Mouse (Mus musculus): ENCODE measurements around the gene Gbp6. TPM values are rescaled to one million over a fixed set of nuclear protein-coding genes. Genes with fewer than 3 reads are reported as not detected.
"Not testable (repeated sequence)": the region's sequence is repeated elsewhere in the genome, so short reads cannot be mapped to it uniquely, and the experiment has no call there.

Gbp6 gene
- 2.4 and 3.4 TPM in 2 replicates for polyA plus RNA-seq (2016; fragmentation: Nextera tagmentation; extraction: Ambion mirVana)

DNA sequence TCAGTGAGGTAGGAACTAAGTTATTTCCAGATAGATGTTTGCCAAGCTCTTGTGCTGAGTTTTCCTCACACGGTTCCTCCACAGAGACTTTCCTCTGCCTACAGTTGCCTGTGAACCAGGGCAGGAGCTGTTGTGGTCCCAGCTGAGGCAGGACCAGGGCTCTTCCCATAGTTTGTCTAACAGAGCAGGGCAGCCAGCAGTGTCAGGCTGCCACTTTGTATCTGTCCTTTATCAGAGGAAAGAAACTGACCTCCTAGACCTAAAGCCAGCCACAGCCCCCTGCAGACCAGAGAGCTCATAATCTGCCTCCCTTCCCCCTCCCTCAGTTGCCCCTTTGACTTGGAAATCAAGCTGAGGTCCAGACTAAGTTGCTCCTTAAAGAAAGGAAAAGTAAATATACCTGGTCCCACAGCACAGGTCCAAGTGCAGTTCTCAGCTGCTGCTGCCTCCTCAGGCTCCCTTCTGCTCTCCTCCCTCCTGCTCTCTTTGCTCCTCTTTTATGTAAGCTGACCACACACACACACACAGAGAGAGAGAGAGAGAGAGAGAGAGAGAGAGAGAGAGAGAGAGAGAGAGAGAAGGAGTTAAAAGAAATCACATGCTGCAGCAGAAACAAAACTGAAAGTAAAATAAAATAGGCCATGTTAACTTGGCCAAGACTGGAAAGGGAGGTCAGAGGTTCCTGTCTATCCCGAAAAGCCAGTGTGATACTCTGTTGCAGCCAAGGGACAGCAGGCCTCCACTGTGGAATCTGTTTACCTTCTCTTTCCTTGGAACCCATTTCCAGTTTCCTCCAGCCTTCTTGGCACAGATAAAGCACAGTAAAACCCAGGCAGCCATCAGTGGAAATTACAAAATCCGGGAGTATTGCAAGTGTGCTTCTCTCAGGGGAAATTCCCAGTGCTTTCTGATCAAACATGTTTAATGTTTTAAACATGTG, at the start of gene Gbp6, which contains the start of gene Gm43302:
TSS of gene Gbp6 (minus strand) at position 473 of the 940 bp plus-strand sequence.
TSS of gene Gm43302 (minus strand) at position 470 of the 940 bp plus-strand sequence.
- H3K4me1 ChIP-seq; DNase-seq (ENCODE audit: low spot score); H3K4me3 ChIP-seq; H3K9me3 ChIP-seq; H3K27me3 ChIP-seq (ENCODE audit: insufficient read depth, poor library complexity, severe bottlenecking); H3K36me3 ChIP-seq: not testable (repeated sequence)
- WGBS: 47% methylated on average over 3 of the region's 3 CpGs
- H3K27ac ChIP-seq: peak within 1 kb of the TSS; percentile 67

DNA sequence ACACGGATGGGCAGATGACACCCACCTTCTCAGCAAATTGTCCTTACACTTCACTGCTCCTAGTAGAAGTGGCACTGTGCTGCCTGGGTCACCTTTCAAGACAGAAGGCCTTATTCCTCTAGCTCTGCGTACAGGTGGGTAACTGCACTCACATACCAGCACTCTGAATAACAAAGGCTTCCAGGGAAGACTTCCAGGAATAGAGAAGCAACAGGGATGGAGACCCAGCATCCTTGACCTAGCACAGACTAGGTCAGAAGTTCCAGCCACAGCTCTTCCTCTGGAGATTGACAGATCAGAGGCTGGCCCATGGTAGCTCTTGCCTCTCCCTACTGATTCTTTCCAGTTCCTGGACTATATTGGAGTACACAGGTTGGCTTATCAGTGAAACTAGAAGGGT, 47.8 kb upstream of the Gbp6 start:
- no peak for DNase-seq (ENCODE audit: low spot score)
- 77% methylated on average over 2 of the region's 2 CpGs for WGBS

DNA sequence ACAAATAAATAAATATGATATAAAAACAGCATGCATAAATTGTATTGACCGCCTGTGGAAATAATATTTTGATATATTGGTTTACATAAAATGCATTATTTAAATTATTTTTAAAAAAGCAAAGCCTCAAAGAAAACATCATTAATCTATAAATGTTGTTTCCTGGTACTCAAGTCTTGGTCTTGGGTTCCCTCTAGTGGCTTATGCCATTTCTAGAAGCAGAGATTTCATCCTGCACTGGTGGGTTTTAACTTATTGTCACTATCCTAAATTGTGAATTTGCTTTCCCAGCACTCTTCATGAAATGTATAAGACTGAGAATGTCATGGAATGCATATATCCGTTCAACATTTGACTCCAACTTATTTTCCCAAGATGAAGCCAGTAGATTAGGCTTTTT, 29.0 kb upstream of the Gbp6 start:
- H3K9me3 ChIP-seq: no peaks in the 10 kb centered on the region
- no peaks in the 10 kb centered on the region for H3K36me3 ChIP-seq
- no peak overlapping the region for H3K27ac ChIP-seq
- no peak for DNase-seq (ENCODE audit: low spot score)
- no peaks in the 10 kb centered on the region for H3K27me3 ChIP-seq (ENCODE audit: insufficient read depth, poor library complexity, severe bottlenecking)
- H3K4me1 ChIP-seq: no peaks in the 10 kb centered on the region
- no peak overlapping the region for H3K4me3 ChIP-seq
- WGBS: 60% methylated on average over 2 of the region's 2 CpGs

More for the DNA sequence above, 47.8 kb upstream of the Gbp6 start:
- Histone ChIP-seq H3K4me3 (no peak overlapping the region), H3K27ac (no peak overlapping the region), H3K9me3 (no peaks in the 10 kb centered on the region), H3K36me3 (no peaks in the 10 kb centered on the region), H3K4me1 (peaks cover 4% of the 10 kb centered on the region; the same call in 1 of the 2 replicates), H3K27me3 (ENCODE audit: insufficient read depth, poor library complexity, severe bottlenecking) (no peaks in the 10 kb centered on the region)

DNA sequence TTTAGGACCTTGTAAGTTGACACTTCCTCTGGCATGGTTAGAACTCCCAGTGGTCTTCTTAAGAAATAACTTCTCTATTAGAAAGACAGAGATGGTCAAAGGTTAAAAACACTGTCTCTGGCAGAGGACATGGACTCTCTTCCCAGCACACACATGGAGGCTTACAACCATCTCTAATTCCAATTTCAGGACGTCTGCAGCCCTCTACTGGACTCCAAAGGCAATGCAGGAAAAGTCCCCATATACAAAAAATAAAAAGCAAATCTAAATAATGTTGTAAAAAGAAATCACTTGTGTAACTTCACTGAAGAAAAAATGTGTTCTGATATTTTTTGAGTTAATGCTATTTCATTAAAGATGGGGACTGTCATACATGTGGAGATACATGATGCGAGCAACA, 17.4 kb upstream of the Gbp6 start:
- no peaks in the 10 kb centered on the region for H3K36me3 ChIP-seq
- no peak for DNase-seq (ENCODE audit: low spot score)
- H3K27me3 ChIP-seq (ENCODE audit: insufficient read depth, poor library complexity, severe bottlenecking): no peaks in the 10 kb centered on the region
- 70% methylated on average over 2 of the region's 2 CpGs for WGBS
- no peak overlapping the region for H3K27ac ChIP-seq
- H3K4me3 ChIP-seq: no peak overlapping the region
- no peaks in the 10 kb centered on the region for H3K4me1 ChIP-seq
- H3K9me3 ChIP-seq: peaks cover 4% of the 10 kb centered on the region; the same call in 1 of the 2 replicates

DNA sequence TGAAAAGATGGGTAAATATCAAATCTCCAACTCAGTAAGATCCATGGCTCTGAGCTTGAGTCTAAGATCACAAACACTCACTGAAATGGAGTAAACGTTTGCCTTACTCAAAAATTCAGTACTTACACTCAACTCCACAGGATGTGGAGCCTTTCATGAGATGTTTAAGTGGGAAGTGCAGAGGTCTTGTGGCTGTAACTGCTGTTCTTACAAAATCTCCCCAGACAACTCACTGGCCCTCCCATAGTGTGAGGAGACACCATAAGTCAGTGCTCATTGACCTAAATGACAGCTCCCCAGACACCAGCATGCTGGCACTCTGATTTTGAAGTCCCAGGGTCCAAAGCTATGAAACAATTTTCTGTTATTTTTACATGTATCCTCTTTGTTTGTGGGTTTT, 15.7 kb upstream of the Gbp6 start:
- not testable (repeated sequence) for H3K36me3 ChIP-seq; H3K4me3 ChIP-seq; DNase-seq (ENCODE audit: low spot score); H3K9me3 ChIP-seq; H3K4me1 ChIP-seq; H3K27me3 ChIP-seq (ENCODE audit: insufficient read depth, poor library complexity, severe bottlenecking); H3K27ac ChIP-seq
- WGBS: 55% methylated on average over 1 of the region's 1 CpGs

DNA sequence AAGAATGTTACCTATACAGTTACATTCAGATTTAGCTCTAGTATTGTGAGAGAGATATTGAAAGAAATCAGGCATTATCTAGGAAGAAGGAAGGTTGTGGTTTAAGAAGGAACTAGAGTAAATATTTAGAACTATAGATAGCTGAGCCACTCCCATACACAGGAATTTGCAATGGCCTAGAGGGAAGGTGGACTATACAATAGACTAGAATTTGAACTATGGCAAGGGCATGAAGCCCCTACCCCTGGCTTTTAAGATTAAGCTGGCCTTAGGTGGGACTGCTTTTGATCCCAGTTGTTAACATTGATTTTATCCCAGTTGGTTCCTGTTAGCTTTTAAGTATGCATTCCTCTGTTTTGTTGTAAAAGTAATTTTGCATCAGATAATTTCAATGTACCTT, 13.4 kb upstream of the Gbp6 start:
- not testable (repeated sequence) for H3K36me3 ChIP-seq; H3K4me1 ChIP-seq; H3K4me3 ChIP-seq; H3K27me3 ChIP-seq (ENCODE audit: insufficient read depth, poor library complexity, severe bottlenecking); DNase-seq (ENCODE audit: low spot score); H3K9me3 ChIP-seq; H3K27ac ChIP-seq

DNA sequence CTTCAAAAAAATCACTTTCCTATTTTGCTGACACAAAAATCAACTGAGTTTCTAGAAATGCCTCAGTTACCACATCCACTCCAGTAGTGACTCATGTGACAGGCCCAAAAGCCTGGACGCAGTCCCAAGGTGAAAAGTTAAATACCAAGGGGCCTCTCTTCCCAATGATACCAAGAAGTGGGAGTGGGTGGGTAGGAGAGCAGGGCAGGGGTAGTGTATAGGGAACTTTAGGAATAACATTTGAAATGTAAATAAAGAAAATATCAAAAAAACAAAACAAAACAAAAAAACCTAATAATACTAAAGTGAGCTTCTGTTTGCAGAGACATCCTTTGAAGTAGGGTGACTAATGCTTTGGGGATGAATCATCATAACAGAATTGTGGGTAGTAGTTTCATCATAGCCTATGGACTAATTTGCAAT, 12.7 kb upstream of the Gbp6 start:
- H3K9me3 ChIP-seq: peaks cover 4% of the 10 kb centered on the region; the same call in 1 of the 2 replicates
- H3K4me1 ChIP-seq: peaks cover 13% of the 10 kb centered on the region
- H3K27ac ChIP-seq: no peak overlapping the region
- 81% methylated on average over 1 of the region's 1 CpGs for WGBS
- no peaks in the 10 kb centered on the region for H3K27me3 ChIP-seq (ENCODE audit: insufficient read depth, poor library complexity, severe bottlenecking)
- no peaks in the 10 kb centered on the region for H3K36me3 ChIP-seq
- no peak overlapping the region for H3K4me3 ChIP-seq
- no peak for DNase-seq (ENCODE audit: low spot score)

DNA sequence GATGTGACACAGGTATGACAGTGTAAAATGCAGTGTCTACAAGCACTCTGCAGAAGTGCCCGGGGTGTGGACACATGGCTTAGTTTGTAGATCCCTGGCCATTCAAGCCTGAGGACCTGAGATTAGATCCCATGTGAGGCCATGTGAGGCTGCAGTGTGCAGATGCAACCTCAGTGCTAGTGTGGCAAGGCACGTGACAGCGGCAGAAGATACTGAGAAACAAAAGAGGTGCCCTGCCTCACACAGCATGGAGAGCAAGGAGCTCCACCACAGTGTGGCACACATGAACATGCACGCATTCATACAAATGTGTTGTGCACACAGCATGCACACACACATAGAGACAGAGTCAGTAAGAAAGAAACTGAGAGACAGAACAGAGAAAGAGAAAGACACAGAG, 12.2 kb upstream of the Gbp6 start:
- WGBS: 84% methylated on average over 4 of the region's 4 CpGs
- H3K27me3 ChIP-seq (ENCODE audit: insufficient read depth, poor library complexity, severe bottlenecking); DNase-seq (ENCODE audit: low spot score); H3K36me3 ChIP-seq; H3K4me3 ChIP-seq; H3K9me3 ChIP-seq; H3K27ac ChIP-seq: not testable (repeated sequence)
- H3K4me1 ChIP-seq: peaks cover 14% of the 10 kb centered on the region

DNA sequence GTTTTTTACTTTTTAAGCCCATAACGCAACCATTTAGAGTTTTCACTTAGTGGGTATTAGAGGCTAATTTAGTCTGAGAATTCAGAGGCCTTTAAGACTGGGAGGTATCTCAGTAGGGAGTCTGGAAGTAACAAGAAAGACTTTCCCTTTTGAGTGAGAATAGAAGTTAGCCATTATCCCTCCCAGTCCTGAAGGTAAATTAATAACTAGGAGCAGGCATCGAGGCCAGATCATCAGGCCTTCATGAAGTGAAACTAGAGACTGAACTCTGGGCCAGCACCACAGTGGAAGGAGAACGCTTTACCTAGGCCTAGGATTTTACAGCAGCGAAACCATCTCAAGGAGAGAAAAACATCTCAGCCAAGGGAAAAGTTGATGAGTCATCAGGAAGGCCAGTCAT, 8.5 kb upstream of the Gbp6 start:
- Histone ChIP-seq H3K4me1 (peaks cover 24% of the 10 kb centered on the region), H3K36me3 (no peaks in the 10 kb centered on the region), H3K9me3 (no peaks in the 10 kb centered on the region), H3K4me3 (no peak overlapping the region), H3K27ac (peak overlapping the region; percentile 79; the same call in 1 of the 2 replicates), H3K27me3 (ENCODE audit: insufficient read depth, poor library complexity, severe bottlenecking) (no peaks in the 10 kb centered on the region)
- no peak for DNase-seq (ENCODE audit: low spot score)
- WGBS: 76% methylated on average over 4 of the region's 4 CpGs

DNA sequence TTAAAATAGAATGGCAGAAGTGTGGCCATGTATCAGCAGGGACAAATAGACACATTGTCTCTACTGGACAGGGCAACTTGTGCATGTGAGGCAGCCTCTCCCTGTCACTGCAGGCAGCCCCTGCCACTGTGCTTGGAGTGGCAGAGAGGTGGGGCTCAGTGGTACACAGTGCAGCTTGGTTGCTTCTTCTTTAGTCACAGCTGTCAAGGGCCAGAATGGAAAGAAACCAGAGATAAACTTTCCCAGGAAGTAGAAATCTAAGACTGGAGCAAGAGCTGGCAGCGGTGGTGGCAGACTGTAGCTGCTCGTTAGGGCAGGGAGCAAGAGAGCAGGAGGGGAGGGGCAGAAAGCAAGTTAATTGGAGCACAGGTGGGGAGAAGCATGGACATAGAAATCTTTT, 8.0 kb upstream of the Gbp6 start:
- DNase-seq (ENCODE audit: low spot score): peak; percentile 90
- no peaks in the 10 kb centered on the region for H3K36me3 ChIP-seq
- no peaks in the 10 kb centered on the region for H3K9me3 ChIP-seq
- H3K4me3 ChIP-seq: no peak overlapping the region
- H3K4me1 ChIP-seq: peaks cover 24% of the 10 kb centered on the region
- peak overlapping the region; percentile 79 for H3K27ac ChIP-seq
- no peaks in the 10 kb centered on the region for H3K27me3 ChIP-seq (ENCODE audit: insufficient read depth, poor library complexity, severe bottlenecking)
- WGBS: 9% methylated on average over 2 of the region's 2 CpGs

DNA sequence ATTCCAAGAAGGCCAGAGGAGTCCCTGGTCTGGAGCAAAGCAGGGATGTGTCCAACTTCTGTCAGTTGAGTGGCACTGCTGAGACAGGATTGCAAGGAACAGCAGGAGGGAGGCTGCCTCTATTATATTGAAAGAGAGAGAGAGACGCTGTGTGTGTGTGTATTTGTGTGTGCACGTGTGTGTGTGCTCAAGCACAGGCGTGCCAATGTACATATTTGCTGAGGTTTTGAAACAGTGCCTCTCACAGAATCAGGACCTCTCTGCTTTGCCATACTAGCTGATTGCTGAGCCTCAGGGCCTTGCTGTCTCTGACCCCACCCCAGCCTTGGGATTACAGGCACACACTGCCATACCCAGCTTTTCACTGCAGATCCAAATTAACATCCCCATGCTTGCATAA, 2.2 kb upstream of the Gbp6 start:
- H3K27ac ChIP-seq: no peak overlapping the region
- no peaks in the 10 kb centered on the region for H3K27me3 ChIP-seq (ENCODE audit: insufficient read depth, poor library complexity, severe bottlenecking)
- no peak overlapping the region for H3K4me3 ChIP-seq
- no peaks in the 10 kb centered on the region for H3K36me3 ChIP-seq
- no peaks in the 10 kb centered on the region for H3K9me3 ChIP-seq
- peaks cover 19% of the 10 kb centered on the region for H3K4me1 ChIP-seq
- peak; percentile 54 for DNase-seq (ENCODE audit: low spot score)
- 88% methylated on average over 3 of the region's 3 CpGs for WGBS

DNA sequence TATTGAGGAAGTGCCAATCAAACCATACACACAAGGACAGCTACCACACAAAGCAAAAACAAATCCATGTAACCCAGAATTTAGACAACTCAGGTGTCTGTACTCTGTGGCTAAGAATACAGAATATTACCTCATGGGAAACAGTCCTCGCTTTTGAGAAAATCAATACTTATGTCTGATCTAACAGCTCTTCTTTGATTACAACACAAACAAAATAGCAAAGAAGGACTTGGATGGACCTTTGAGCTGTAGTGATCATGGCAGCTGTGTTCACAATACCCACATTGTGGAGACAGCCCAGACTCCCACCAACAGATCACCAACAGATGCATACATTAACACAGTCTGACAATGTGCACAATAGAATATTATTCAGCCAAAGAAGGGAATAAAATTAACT, 1.0 kb downstream of the Gbp6 start:
- H3K4me3 ChIP-seq: no peak overlapping the region
- 88% methylated on average over 1 of the region's 1 CpGs for WGBS
- no peaks in the 10 kb centered on the region for H3K36me3 ChIP-seq

DNA sequence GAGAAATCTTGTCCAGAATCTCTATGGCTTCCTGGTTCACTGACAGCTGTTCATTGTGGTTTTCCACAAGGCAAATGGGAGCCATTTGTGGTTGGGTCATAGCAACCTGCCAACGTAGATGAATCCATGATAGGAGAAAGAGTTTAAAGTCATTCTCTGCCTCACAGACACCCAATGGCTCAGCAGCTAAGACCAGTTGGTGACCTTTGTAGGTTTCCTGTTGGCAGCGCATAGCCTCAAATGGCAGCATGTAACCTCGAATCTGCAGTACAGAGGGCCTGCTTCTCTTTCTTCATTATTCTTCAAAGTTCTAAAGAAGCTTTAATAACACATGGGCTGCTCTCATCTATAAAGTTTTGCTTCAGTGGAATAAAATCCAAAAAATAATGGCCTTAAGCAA, 2.6 kb downstream of the Gbp6 start:
- not testable (repeated sequence) for DNase-seq (ENCODE audit: low spot score); H3K9me3 ChIP-seq; H3K4me3 ChIP-seq; H3K27ac ChIP-seq; H3K4me1 ChIP-seq; H3K27me3 ChIP-seq (ENCODE audit: insufficient read depth, poor library complexity, severe bottlenecking); H3K36me3 ChIP-seq
- 86% methylated on average over 3 of the region's 3 CpGs for WGBS

More for the DNA sequence above, 1.0 kb downstream of the Gbp6 start:
- Histone ChIP-seq H3K27me3 (ENCODE audit: insufficient read depth, poor library complexity, severe bottlenecking) (no peaks in the 10 kb centered on the region), H3K9me3 (no peaks in the 10 kb centered on the region), H3K4me1 (peaks cover 9% of the 10 kb centered on the region; the same call in 1 of the 2 replicates), H3K27ac (no peak overlapping the region)
- no peak for DNase-seq (ENCODE audit: low spot score)

Data from heart, embryonic 10.5 days (tissue).